Mouse (Mus musculus) heart, adult 18-20 months (tissue): Measurements from ENCODE around the gene Hacd1. TPM values are rescaled to one million over a fixed set of nuclear protein-coding genes. Genes with fewer than 3 reads are reported as not detected.
A peak's percentile ranks its signal among the peaks of the same experiment; 100 is the strongest.

Experiments
- DNase-seq, 2 experiments: peaks; one replicate each; pipeline ENCODE4 v3.0.0; 2021 to 2022; ENCODE audit warnings: mixed read lengths in 1 of 2
- total RNA-seq, 2 experiments: library from RNA; stranded (reverse); gene quantifications; 2 replicates each; pipeline ENCODE4 v1.2.3; 2021

Hacd1 gene
- total RNA-seq, 2 experiments from 2014 or later = 56.6 to 62.7 TPM

DNA sequence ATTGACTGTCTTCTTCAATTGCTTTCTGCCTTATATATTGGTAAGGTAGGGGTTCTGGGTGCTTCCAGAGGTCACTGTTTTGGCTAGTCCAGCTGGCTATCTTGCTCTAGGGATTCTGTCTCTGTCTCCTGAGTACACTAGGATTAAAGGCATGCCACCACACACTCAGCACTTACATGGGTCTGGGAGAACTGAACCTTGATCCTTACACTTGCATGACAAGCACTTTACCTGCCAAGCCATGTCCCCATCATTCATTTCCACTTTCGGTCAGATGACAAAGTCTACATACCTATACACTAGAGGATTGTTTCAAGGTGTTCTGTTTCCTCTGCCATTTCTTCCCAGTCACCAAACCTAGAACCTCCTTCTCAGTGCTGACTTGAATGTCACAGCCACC lies 50.8 kb downstream of the Hacd1 start:
- no peak for DNase-seq

GRCm38 (mm10) chr2:13960136-13960535 lies 95.8 kb downstream of the Hacd1 start:
- DNase-seq = no peak

GRCm38 (mm10) chr2:13956463-13956862 lies 99.5 kb downstream of the Hacd1 start:
- no peak for DNase-seq

DNA sequence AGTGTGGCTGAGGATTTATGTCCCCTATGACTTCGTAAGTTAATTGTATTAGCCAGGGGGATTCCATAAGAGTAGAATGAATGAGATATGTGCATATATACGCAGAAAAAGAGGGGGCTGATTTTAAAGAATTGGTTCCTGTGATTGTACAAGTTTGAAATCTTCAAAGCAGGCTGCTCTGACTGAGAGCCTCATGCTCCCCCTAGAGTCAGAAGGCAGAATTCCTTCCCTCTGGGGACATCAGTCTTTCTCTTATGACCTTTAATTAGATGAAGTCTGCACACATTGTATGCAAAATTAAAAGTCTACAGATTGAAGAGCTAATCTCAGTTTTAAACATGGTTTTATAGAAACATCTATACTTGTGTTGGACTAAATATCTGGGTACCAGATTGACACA lies 117.8 kb downstream of the Hacd1 start:
- DNase-seq = peak in 1 of 2 experiments; percentile 8

DNA sequence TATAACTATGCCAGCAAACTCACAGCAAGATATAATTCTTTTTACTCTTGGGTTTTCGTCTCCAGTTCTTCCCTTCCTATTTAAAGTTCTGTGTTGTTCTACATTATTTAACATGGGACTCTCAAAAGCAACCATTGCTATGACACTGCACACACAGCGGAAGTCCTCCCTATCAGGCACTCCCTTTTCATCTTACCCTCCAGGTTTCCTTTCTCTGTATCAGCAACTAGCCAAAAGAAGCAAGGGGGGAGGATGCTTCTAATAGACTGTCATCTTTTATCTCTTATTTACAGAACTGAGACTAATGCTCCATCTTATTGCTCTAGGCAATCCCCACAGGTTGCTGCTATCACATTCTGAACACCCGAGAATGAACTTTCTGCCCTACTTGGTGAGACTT lies 120.6 kb downstream of the Hacd1 start:
- DNase-seq = no peak

DNA sequence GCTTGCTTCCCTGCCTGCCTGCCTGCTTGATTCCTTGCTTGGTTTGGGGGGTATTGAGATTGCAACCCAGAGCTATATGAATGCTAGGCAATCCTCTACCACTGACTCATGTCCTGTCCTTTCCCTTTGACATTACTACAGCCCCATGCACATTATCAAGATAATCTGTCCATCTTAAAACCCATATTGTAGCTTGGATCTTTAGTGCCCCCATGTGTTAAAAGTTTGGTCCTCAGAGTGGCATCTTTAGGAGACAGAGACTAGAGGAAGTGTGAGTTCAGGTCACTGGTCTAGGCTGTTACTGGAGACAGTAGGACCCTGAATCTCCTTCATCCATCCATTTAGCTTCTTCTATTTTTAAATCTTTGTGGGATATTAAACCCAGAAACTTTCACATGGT lies 123.7 kb downstream of the Hacd1 start:
- no peak for DNase-seq

GRCm38 (mm10) chr2:13930724-13931123 lies 125.2 kb downstream of the Hacd1 start:
- no peak for DNase-seq

DNA sequence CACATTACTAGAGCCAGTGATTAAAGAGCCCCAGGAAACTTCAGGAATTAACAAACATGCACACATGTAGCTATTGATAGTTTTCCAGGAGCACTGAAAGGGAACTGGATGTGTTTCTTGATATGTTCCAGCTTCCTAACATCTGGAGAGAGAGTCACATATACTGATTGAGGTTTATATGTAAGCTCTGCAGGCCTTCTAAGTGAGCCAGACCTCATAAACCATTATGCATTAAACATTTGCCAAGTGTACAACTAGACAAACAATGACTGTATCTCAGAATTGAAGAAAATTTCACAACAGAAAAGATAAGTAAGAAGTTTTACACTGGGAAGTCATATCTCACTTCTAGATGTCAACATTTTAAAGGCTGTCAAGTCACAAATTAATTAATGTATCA lies 167.4 kb downstream of the Hacd1 start:
- no peak for DNase-seq

- no peak for DNase-seq
Observed at GRCm38 (mm10) chr2:13857461-13857860, 198.5 kb downstream of the Hacd1 start.

DNA sequence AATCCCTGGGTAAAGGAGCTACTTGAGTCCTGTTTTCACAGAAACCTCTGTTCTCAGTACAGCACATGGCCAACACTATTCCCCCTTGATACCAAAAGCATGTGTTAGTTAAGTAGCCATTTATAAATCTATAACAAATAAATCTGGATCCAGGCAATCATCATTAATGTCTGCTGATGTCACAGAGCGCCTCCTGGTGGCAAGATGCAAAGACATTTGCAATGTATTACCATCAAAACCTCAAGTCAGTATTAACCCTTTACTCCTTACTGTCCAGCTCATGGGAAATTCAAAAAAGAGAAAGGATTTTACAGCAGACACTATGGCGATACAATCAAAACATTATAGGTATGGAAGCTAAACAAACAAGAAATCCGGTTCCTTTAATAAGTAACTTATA lies 200.4 kb downstream of the Hacd1 start:
- DNase-seq = peak; percentile 4 to 29

- DNase-seq = no peak
Observed at GRCm38 (mm10) chr2:13836310-13836709, 219.6 kb downstream of the Hacd1 start.

DNA sequence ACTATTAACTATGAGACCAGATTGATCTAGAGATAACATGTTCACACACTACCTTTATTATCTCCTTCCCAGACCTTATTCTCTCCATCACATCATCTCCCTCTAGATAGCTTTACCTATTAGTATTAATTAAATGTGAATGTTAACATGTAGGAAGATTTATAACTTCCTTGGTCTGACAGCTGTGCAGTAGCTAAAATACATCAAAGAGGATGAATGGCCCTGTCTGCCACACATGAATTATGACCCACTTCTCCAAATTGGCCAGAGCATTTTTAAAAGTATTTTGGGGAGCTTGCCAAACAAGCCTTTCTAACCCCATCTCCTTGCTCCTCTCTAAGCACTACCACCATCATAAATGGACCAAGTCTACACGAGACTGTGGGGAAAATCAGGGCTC lies 220.9 kb downstream of the Hacd1 start:
- no peak for DNase-seq

GRCm38 (mm10) chr2:13816645-13817044 lies 239.3 kb downstream of the Hacd1 start:
- no peak for DNase-seq

- DNase-seq = no peak
Observed at GRCm38 (mm10) chr2:13808593-13808992, 247.3 kb downstream of the Hacd1 start.

- no peak for DNase-seq
Observed at GRCm38 (mm10) chr2:13808008-13808407, 247.9 kb downstream of the Hacd1 start.

DNA sequence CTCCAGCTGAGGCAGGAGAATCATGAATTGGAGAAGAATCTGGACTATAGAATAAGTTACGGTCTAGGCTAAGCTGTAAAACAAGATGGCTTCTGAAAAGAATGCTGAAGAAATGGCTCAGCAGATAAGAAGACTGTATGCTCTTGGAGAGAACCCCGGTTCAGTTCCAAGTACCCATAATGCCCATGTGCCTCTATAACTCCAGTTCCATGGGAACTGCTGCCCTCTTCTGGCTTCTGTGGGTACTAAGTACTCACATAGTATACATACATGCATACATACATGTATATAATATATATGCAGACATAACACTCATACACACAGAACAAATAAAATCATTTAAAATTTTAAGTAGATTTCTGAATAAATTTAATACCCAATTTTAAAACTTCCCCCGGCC lies 249.8 kb downstream of the Hacd1 start:
- no peak for DNase-seq

- no peak for DNase-seq
Observed at GRCm38 (mm10) chr2:13800639-13801038, 255.3 kb downstream of the Hacd1 start.

Other genes starting within 250 kb of the Hacd1 start
- gene Stam, start 18.0 kb upstream of the Hacd1 start, total RNA-seq = 10 to 100 TPM; 26.6 to 26.9 TPM
- not detected for gene Tmem236, start 118.4 kb upstream of the Hacd1 start, total RNA-seq
- gene Mrc1, start 173.3 kb upstream of the Hacd1 start, total RNA-seq = 10 to 100 TPM; 17.0 to 19.1 TPM